Mouse (Mus musculus): ENCODE data around the gene Tinagl1.

DNA sequence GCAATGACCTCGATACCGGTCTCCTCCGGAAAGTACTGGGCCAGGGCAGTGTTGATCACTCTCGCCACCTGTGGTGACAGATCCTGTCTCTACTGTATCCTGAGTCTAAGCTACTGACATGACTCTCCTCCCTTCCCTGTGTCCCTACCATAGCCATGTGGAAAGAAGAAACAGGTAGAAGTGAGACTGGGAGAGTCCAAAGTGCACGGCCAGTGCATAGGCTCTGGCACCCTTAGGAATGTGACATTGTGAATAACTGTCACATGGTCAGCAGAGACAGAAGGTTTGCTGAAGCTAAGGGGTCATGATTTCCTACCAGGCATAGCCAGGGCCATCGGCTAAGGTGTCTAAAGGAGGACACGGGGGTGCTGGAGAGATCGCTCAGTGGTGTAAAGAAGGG lies 40.5 kb upstream of the Tinagl1 start:
- TF ChIP-seq GATA1 (IDR thresholded peaks at IDR 0.05; ENCODE audit: low read depth, low read length) = no peak
- no peak for TF ChIP-seq CTCF (IDR thresholded peaks at IDR 0.05 in 2 of 3, conservative IDR thresholded peaks at IDR 0.05 in 1 of 3; ENCODE audit: control insufficient read depth in 1 of 3, insufficient read depth in 1 of 3, low read depth in 2 of 3, low read length in 3 of 3, poor library complexity in 1 of 3, severe bottlenecking in 1 of 3)
- no peak for TF ChIP-seq ZNF384 (IDR thresholded peaks at IDR 0.05; ENCODE audit: low read depth, low read length)

Data from MEL (cell line).